Mouse (Mus musculus): ENCODE data around the gene Loxl3. TPM values are rescaled to one million over a fixed set of nuclear protein-coding genes. Genes with fewer than 3 reads are reported as not detected.
A peak's percentile ranks its signal among the peaks of the same experiment; 100 is the strongest.

Loxl3 gene
- total and polyA plus RNA-seq, 2 experiments from 2014 or later, result 4.3 to 9.8 TPM

DNA sequence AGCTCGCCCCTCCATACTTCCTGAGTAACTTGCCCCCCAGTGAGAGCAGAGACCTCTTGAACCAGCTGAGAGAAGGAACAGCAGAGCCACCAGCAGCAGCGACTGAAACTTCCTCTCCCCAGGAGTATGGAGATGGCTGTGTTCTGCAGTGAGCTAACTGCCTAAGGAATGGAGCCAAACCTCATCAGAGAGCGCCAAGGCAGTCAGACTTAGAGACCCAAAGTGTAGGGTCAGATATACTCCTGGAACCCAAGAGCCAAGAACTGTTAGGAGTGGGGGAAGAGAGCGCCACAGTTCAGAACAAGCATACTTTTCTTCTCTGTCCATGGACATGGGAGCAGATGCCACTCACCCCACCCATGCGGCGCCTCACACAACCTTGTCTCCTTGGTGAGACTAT lies 32.5 kb downstream of the Loxl3 start:
- DNase-seq (ENCODE audit: low spot score) (no peak), ATAC-seq (ENCODE audit: insufficient read depth, low read depth) (no peak)
- H3K27ac ChIP-seq (ENCODE audit: low read depth), result no peak overlapping the region

DNA sequence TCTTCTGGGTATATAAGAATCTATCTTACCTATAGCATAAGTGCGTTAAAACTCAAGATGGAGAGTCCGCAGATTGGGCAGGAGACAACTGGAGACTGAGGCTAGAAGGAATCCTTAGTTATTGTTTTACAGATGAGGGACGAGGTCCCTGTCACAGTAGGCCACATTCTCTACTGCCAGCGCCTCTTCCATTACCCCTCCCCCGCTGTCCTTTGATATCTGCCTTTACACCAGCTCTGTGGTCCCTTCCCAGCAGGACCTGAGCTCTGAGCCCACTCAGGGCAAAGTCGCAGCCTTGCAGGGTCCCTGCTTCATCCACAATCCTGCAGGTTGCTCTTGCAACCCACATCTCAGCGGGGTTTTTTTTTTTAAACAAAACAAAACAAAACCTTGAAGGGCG lies 34.2 kb downstream of the Loxl3 start:
- Histone ChIP-seq H3K9me3 (replicated peaks; ENCODE audit: control insufficient read depth, low read length) (no peaks in the 10 kb centered on the region), H3K27me3 (ENCODE audit: control insufficient read depth, insufficient read depth, low read length) (peaks cover 98% of the 10 kb centered on the region), H3K4me1 (ENCODE audit: control insufficient read depth, insufficient read depth) (peaks cover 3% of the 10 kb centered on the region; the same call in 1 of the 2 replicates), H3K4me3 (ENCODE audit: low read depth, low read length) (peak overlapping the region; percentile 35), H3K4me2 (ENCODE audit: low read depth, low read length) (peak overlapping the region; percentile 41; the same call in 1 of the 2 replicates), H3K9ac (replicated peaks; ENCODE audit: low read depth, low read length) (no peak overlapping the region), H3K27ac (ENCODE audit: low read depth) (no peak overlapping the region), H3K36me3 (replicated peaks; ENCODE audit: control insufficient read depth, insufficient read depth, low read length) (no peaks in the 10 kb centered on the region)
- TF ChIP-seq CTCF (IDR thresholded peaks at IDR 0.05; ENCODE audit: low read depth) (no peak), EP300 (IDR thresholded peaks at IDR 0.05; ENCODE audit: low read depth) (no peak)
- WGBS, result 12% methylated on average over 8 of the region's 8 CpGs
- DNase-seq (ENCODE audit: low spot score) (no peak), ATAC-seq (ENCODE audit: insufficient read depth, low read depth) (no peak)

More for the DNA sequence above, 32.5 kb downstream of the Loxl3 start:
- Histone ChIP-seq H3K9ac (replicated peaks; ENCODE audit: low read depth, low read length) (no peak overlapping the region), H3K27me3 (ENCODE audit: control insufficient read depth, insufficient read depth, low read length) (peaks cover 98% of the 10 kb centered on the region), H3K36me3 (replicated peaks; ENCODE audit: control insufficient read depth, insufficient read depth, low read length) (no peaks in the 10 kb centered on the region), H3K9me3 (replicated peaks; ENCODE audit: control insufficient read depth, low read length) (no peaks in the 10 kb centered on the region), H3K4me1 (ENCODE audit: control insufficient read depth, insufficient read depth) (peaks cover 3% of the 10 kb centered on the region; the same call in 1 of the 2 replicates), H3K4me2 (ENCODE audit: low read depth, low read length) (no peak overlapping the region), H3K4me3 (ENCODE audit: low read depth, low read length) (no peak overlapping the region)
- TF ChIP-seq CTCF (IDR thresholded peaks at IDR 0.05; ENCODE audit: low read depth), result no peak
- no peak for TF ChIP-seq EP300 (IDR thresholded peaks at IDR 0.05; ENCODE audit: low read depth)
- WGBS, result 29% methylated on average over 6 of the region's 6 CpGs

DNA sequence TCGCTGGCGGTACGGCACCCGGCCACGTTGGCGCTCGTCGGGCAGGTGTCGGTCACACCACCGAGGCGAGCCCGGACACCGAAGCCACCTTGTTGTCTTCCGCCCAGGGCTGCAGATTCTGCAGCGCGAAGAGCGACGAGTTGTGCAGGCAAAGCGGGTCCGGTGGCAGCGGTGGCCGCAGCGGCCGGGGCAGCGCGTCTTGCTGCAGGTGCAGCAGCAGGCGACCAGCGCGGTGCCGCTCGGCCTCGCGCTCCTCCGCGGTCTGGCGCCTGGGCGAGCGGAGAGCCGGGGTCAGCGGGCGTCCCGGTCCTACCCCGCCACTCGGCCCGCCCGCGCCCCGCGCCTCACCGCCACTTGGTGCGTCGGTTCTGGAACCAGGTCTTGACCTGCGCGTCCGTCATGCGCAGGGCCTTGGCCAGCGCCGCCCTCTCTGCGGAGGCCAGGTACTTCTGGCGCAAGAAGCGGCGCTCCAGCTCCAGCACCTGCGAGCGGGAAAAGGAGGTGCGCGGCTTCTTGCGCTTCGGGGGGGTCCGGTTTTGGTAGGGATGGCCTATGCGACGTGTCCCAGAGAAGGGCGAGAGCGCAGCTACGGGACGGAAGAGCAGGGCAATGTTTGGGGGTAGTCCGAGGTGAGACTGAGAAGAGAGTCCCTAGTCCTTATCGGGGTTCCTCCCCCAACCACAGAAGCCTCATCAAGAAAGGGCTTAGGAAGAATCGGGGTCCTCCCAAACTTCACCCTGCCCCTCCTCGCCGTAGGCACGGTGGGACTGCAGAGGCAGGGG lies 34.9 kb downstream of the Loxl3 start:
- Histone ChIP-seq H3K4me2 (ENCODE audit: low read depth, low read length) (peak overlapping the region; percentile 41), H3K4me3 (ENCODE audit: low read depth, low read length) (peak overlapping the region; percentile 35), H3K27ac (ENCODE audit: low read depth) (no peak overlapping the region), H3K9ac (replicated peaks; ENCODE audit: low read depth, low read length) (no peak overlapping the region), H3K27me3 (ENCODE audit: control insufficient read depth, insufficient read depth, low read length) (peaks cover 97% of the 10 kb centered on the region), H3K9me3 (replicated peaks; ENCODE audit: control insufficient read depth, low read length) (no peaks in the 10 kb centered on the region), H3K36me3 (replicated peaks; ENCODE audit: control insufficient read depth, insufficient read depth, low read length) (no peaks in the 10 kb centered on the region), H3K4me1 (ENCODE audit: control insufficient read depth, insufficient read depth) (peaks cover 3% of the 10 kb centered on the region; the same call in 1 of the 2 replicates)
- ATAC-seq (ENCODE audit: insufficient read depth, low read depth), result no peak
- DNase-seq (ENCODE audit: low spot score), result no peak
- 2% methylated on average over 56 of the region's 81 CpGs for WGBS
- TF ChIP-seq CTCF (IDR thresholded peaks at IDR 0.05; ENCODE audit: low read depth), result no peak
- TF ChIP-seq EP300 (IDR thresholded peaks at IDR 0.05; ENCODE audit: low read depth), result no peak

DNA sequence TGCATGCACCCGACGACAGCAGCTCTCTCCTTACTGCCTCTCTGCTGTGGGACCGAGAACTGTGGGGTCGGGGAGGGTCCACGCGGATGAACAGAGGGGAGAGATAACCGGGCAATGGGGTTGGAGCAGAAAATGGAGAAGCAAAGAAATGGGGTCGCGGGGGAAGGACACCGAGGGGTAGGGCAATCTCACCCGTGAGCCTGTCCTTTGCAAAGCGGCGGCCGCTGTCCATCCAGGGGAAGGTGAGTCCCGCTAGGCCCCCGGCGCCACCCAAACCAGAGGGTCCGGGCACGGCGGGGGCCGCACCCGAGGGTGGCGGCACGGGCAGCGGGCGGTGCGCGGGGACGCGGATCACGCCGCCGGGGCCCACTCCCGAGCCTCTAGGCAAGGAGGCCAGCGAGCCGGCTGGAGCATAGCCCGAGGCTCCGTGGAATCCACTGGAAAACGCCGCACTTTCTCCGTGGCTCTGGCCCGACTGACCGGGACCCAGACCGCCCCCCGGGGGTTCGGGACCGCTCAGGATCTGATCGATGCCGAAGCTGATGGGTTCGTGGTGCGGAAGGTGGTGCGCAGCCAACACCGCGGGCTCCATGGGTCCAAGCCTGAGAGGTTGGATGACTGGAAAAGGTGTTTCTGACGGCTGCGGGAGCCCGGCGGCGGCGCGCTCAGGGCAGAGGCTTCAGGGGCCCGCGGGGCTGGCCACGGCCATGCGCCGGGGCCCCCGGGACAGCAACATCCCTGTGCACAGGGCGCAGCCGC lies 35.7 kb downstream of the Loxl3 start:
- H3K27me3 ChIP-seq (ENCODE audit: control insufficient read depth, insufficient read depth, low read length), result peaks cover 97% of the 10 kb centered on the region
- no peak for ATAC-seq (ENCODE audit: insufficient read depth, low read depth)
- no peak for DNase-seq (ENCODE audit: low spot score)
- TF ChIP-seq CTCF (IDR thresholded peaks at IDR 0.05; ENCODE audit: low read depth) (no peak), EP300 (IDR thresholded peaks at IDR 0.05; ENCODE audit: low read depth) (no peak)
- H3K4me3 ChIP-seq (ENCODE audit: low read depth, low read length), result peak overlapping the region; percentile 35
- H3K9me3 ChIP-seq (replicated peaks; ENCODE audit: control insufficient read depth, low read length), result no peaks in the 10 kb centered on the region
- WGBS, result 2% methylated on average over 68 of the region's 69 CpGs
- H3K4me2 ChIP-seq (ENCODE audit: low read depth, low read length), result peak overlapping the region; percentile 13; the same call in 1 of the 2 replicates
- no peak overlapping the region for H3K9ac ChIP-seq (replicated peaks; ENCODE audit: low read depth, low read length)
- H3K27ac ChIP-seq (ENCODE audit: low read depth), result no peak overlapping the region
- no peaks in the 10 kb centered on the region for H3K36me3 ChIP-seq (replicated peaks; ENCODE audit: control insufficient read depth, insufficient read depth, low read length)
- peaks cover 3% of the 10 kb centered on the region; the same call in 1 of the 2 replicates for H3K4me1 ChIP-seq (ENCODE audit: control insufficient read depth, insufficient read depth)

DNA sequence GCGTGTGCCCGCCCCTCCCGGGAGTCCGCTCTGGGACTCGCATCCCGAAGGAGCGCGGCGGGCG lies 36.1 kb downstream of the Loxl3 start, which contains the start of gene Tlx2:
Tlx2 (minus strand) TSS at position 47 of the 64 bp plus-strand sequence.
- 1% methylated on average over 10 of the region's 10 CpGs for WGBS
- Histone ChIP-seq H3K27me3 (ENCODE audit: control insufficient read depth, insufficient read depth, low read length) (peaks cover 97% of the 10 kb centered on the region), H3K4me1 (ENCODE audit: control insufficient read depth, insufficient read depth) (peaks cover 3% of the 10 kb centered on the region; the same call in 1 of the 2 replicates), H3K9ac (replicated peaks; ENCODE audit: low read depth, low read length) (no peak within 1 kb of the TSS), H3K4me2 (ENCODE audit: low read depth, low read length) (peak within 1 kb of the TSS; percentile 41; the same call in 1 of the 2 replicates), H3K9me3 (replicated peaks; ENCODE audit: control insufficient read depth, low read length) (no peaks in the 10 kb centered on the region), H3K4me3 (ENCODE audit: low read depth, low read length) (peak within 1 kb of the TSS; percentile 35), H3K27ac (ENCODE audit: low read depth) (no peak within 1 kb of the TSS), H3K36me3 (replicated peaks; ENCODE audit: control insufficient read depth, insufficient read depth, low read length) (no peaks in the 10 kb centered on the region)
- ATAC-seq (ENCODE audit: insufficient read depth, low read depth) (no peak), DNase-seq (ENCODE audit: low spot score) (no peak)
- TF ChIP-seq EP300 (IDR thresholded peaks at IDR 0.05; ENCODE audit: low read depth), result no peak
- no peak for TF ChIP-seq CTCF (IDR thresholded peaks at IDR 0.05; ENCODE audit: low read depth)
